Comparison of ENCODE assay signal across 12 mouse cellular contexts in the genomic region with DNA sequence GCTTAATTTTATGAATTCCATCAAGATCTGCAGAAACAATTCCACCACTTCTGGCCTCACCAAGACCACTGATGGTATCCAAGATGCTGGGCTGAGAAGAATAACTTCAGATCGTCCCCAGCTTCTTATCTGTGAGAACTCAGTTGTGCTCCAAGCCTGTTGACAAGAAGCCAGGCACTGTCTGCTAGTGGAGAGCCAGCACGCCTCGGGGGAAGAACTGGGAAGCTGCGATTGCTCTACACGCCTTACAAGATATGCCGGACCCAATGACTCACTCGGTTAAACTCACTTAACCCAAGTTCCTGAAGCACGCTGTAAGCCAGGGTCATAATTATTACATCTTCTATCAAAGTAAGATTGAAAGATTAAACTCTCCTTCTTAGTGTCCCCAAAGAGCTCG. TPM values are rescaled to one million over a fixed set of nuclear protein-coding genes. Genes with fewer than 3 reads are reported as not detected.
DNase-seq lines count a peak whose midpoint lies in the region.
"Had no signal": no experiment of that assay in that cellular context is flagged by ENCODE, and none has a peak within 500 bp of the region (broad histone marks: within the 10 kb centered on the region; RNA-seq: fewer than 3 reads in every experiment).

No protein-coding gene starts in this region.

- peak; percentile 29 for DNase-seq in kidney, postnatal 10 days
- DNase-seq in kidney, postnatal 36 days: no peak
- peak; percentile 38 for DNase-seq in Muller cell, postnatal 12 days (ENCODE audit: inconsistent ontology term)
- peak; percentile 14 to 23 for DNase-seq in gastrocnemius, adult 8-10 months (ENCODE audit: low spot score in 2 of 2)
- DNase-seq in heart, postnatal 14 days: peak; percentile 51 to 54
- DNase-seq in MN1 (ENCODE audit: low spot score): no peak
- DNase-seq in adrenal gland, adult 8-10 months: no peak
- DNase-seq: adrenal gland, postnatal 14 days; B cell, adult 2 months; cerebellum, adult 2 months; kidney, adult 2 months; kidney, postnatal 4 days had no signal

- intact Hi-C loops in heart, postnatal 14 days (cut with DNase I): no loop called here

RNA-seq across cellular contexts. Expression of gene Glis3, which starts 16.1 kb away (rescaled TPM):
- under 1 TPM; 0.56 to 0.85 (median 0.75) TPM for total RNA-seq in gastrocnemius, adult 8-10 months (2022)
- total RNA-seq in heart, postnatal 14 days (2021): 1 to 10 TPM; 1.2 to 1.3 TPM
- total RNA-seq in adrenal gland, adult 8-10 months (2022): 10 to 100 TPM in 3 of 4 experiments, 1 to 10 TPM in 1; 9.5 to 21.1 (median 14.6) TPM

Comparison
In these comparisons a context has a peak if more than half of its experiments do, and no peak if none do; other contexts are left out.
1. DNase-seq: peak in kidney, postnatal 10 days (single experiment), Muller cell, postnatal 12 days (single experiment), gastrocnemius, adult 8-10 months (2 of 2) and heart, postnatal 14 days (2 of 2); none in kidney, postnatal 36 days (0 of 2), MN1 (single experiment) and adrenal gland, adult 8-10 months (single experiment).
2. RNA of gene Glis3, which starts 16.1 kb away (total RNA-seq): 9.5 to 21.1 TPM in adrenal gland, adult 8-10 months; 1.2 to 1.3 TPM in heart, postnatal 14 days and 0.56 to 0.85 TPM in gastrocnemius, adult 8-10 months; every median in the first group is over 4 times any median in the second.